Mouse (Mus musculus): ENCODE measurements at regions not wholly inside any gene's neighbourhood (a gene's known extent, or its start where the extent isn't known, plus 50 kb on each side); places are given as distances from the start of the nearest gene placed in this dataset.

DNA sequence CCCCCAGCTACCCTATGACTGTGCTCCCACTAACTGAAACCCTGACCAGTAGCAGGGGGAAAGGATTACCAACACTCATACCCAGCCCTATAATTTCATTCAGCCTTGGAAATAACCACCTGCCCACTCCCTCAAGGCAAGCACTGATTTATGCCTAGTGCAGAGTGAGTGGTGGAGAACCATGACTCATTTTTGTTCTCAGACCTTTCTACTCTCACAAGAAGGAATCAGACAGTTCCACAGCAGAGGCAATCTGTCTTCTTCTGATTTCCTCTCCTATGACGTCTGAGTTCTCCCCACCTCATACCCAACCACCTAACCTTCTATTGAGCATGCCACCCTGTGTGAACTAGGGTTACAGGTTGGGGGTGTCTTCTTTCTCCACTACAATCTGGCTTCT, 153.6 kb downstream of the Gm9195 start:
- H3K4me3 ChIP-seq (replicated peaks in 1 of 3; ENCODE audit: low read depth in 2 of 3, low read length in 2 of 3, poor library complexity in 1 of 3) = no peak overlapping the region
- no peaks in the 10 kb centered on the region for H3K4me1 ChIP-seq (ENCODE audit: control insufficient read depth in 1 of 2, insufficient read depth in 2 of 2)
- peaks cover 7% of the 10 kb centered on the region for H3K27me3 ChIP-seq (replicated peaks)
- no peaks in the 10 kb centered on the region for H3K9me3 ChIP-seq (replicated peaks; ENCODE audit: low read length)
- DNase-seq (ENCODE audit: extremely low read depth) = no peak
- TF ChIP-seq JUN (IDR thresholded peaks at IDR 0.05; ENCODE audit: insufficient read depth, low read depth, low read length) (no peak), USF2 (conservative IDR thresholded peaks at IDR 0.05; ENCODE audit: low read depth, low read length) (no peak), GABPA (IDR thresholded peaks at IDR 0.05; ENCODE audit: insufficient replicate concordance, low read depth, low read length) (no peak), KAT2A (IDR thresholded peaks at IDR 0.05; ENCODE audit: insufficient replicate concordance, low read length) (no peak), PAX5 (IDR thresholded peaks at IDR 0.05; ENCODE audit: low read length) (no peak), USF1 (IDR thresholded peaks at IDR 0.05; ENCODE audit: low read depth, low read length) (no peak), RCOR1 (conservative IDR thresholded peaks at IDR 0.05; ENCODE audit: low read depth, low read length) (no peak), MYC (IDR thresholded peaks at IDR 0.05; ENCODE audit: low read depth, low read length) (no peak), TCF12 (IDR thresholded peaks at IDR 0.05; ENCODE audit: low read depth, low read length) (no peak), E2F4 (IDR thresholded peaks at IDR 0.05; ENCODE audit: insufficient replicate concordance, low read depth, low read length) (no peak), UBTF (IDR thresholded peaks at IDR 0.05; ENCODE audit: low read depth, low read length) (no peak), MAX (IDR thresholded peaks at IDR 0.05; ENCODE audit: low read length) (no peak), NRF1 (IDR thresholded peaks at IDR 0.05; ENCODE audit: low read depth, low read length) (no peak), BHLHE40 (IDR thresholded peaks at IDR 0.05; ENCODE audit: low read depth, low read length) (no peak)
- in situ Hi-C loops (cut with MboI; ENCODE audit: low pct_ligation_motif_present, low pct_unique_long_range_greater_than_20kb, low sequenced_read_pairs) = no loop called here
- no peaks in the 10 kb centered on the region for H3K79me2 ChIP-seq (replicated peaks; ENCODE audit: control insufficient read depth, extremely low read depth, insufficient read depth, poor library complexity, severe bottlenecking)
- H3K9ac ChIP-seq (ENCODE audit: insufficient read depth, low read depth) = no peak overlapping the region
- no peaks in the 10 kb centered on the region for H3K36me3 ChIP-seq (replicated peaks in 1 of 2; ENCODE audit: control insufficient read depth in 1 of 2, insufficient read depth in 1 of 2, low read length in 1 of 2)
- no peak overlapping the region for H3K27ac ChIP-seq (ENCODE audit: insufficient read depth, low read depth)
- H3K4me2 ChIP-seq (ENCODE audit: insufficient read depth, low read depth, poor library complexity, severe bottlenecking) = no peak overlapping the region
- dilution Hi-C loops (cut with MboI; ENCODE audit: extremely low pct_ligation_motif_present, extremely low pct_unique_long_range_greater_than_20kb, low sequenced_read_pairs) = no loop called here

DNA sequence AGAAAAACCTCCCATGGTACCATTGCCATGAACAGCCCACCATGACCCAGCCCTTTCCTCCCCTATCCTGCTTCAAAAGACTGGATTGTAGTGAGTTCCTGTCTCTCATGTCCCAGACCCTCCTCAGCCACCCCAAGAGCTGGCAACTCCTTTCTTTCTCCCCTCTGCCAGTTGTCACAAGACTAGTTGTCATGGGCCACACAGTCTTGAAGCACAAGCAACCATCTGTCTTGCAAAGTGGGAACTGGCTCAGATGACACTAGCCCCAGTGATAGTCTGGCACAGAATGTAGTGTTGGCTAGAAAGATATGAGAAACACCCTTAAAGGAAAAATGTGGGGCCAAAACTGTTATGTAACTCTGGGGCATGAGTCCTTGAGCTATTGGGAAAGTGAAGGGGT, 187.8 kb downstream of the Gm9195 start:
- Histone ChIP-seq H3K4me2 (ENCODE audit: insufficient read depth, low read depth, poor library complexity, severe bottlenecking) (no peak overlapping the region), H3K36me3 (replicated peaks in 1 of 2; ENCODE audit: control insufficient read depth in 1 of 2, insufficient read depth in 1 of 2, low read length in 1 of 2) (no peaks in the 10 kb centered on the region), H3K79me2 (replicated peaks; ENCODE audit: control insufficient read depth, extremely low read depth, insufficient read depth, poor library complexity, severe bottlenecking) (no peaks in the 10 kb centered on the region), H3K27ac (ENCODE audit: insufficient read depth, low read depth) (no peak overlapping the region), H3K9ac (ENCODE audit: insufficient read depth, low read depth) (no peak overlapping the region), H3K27me3 (replicated peaks) (peaks cover 14% of the 10 kb centered on the region), H3K4me1 (ENCODE audit: control insufficient read depth in 1 of 2, insufficient read depth in 2 of 2) (peaks cover 0 to 5% of the 10 kb centered on the region in 2 experiments; a peak in 2 of 4 replicates), H3K4me3 (replicated peaks in 1 of 3; ENCODE audit: low read depth in 2 of 3, low read length in 2 of 3, poor library complexity in 1 of 3) (no peak overlapping the region), H3K9me3 (replicated peaks; ENCODE audit: low read length) (peaks cover 3% of the 10 kb centered on the region)
- dilution Hi-C loops (cut with MboI; ENCODE audit: extremely low pct_ligation_motif_present, extremely low pct_unique_long_range_greater_than_20kb, low sequenced_read_pairs) = no loop called here
- TF ChIP-seq ZNF384 (IDR thresholded peaks at IDR 0.05; ENCODE audit: low read depth, low read length) = no peak
- TF ChIP-seq POLR2AphosphoS2 (IDR thresholded peaks at IDR 0.05; ENCODE audit: low read depth, low read length) = no peak
- in situ Hi-C loops (cut with MboI; ENCODE audit: low pct_ligation_motif_present, low pct_unique_long_range_greater_than_20kb, low sequenced_read_pairs) = no loop called here
- no peak for DNase-seq (ENCODE audit: extremely low read depth)
